Mouse (Mus musculus) cerebellum, postnatal 25 days (tissue): ENCODE data around the gene Matn1.
A peak's percentile ranks its signal among the peaks of the same experiment; 100 is the strongest.

Experiments
- DNase-seq, 2 experiments: peaks; one replicate each; pipeline ENCODE4 v3.0.0; 2021; ENCODE audit warnings: mixed read lengths in 2 of 2

The Matn1 gene

DNA sequence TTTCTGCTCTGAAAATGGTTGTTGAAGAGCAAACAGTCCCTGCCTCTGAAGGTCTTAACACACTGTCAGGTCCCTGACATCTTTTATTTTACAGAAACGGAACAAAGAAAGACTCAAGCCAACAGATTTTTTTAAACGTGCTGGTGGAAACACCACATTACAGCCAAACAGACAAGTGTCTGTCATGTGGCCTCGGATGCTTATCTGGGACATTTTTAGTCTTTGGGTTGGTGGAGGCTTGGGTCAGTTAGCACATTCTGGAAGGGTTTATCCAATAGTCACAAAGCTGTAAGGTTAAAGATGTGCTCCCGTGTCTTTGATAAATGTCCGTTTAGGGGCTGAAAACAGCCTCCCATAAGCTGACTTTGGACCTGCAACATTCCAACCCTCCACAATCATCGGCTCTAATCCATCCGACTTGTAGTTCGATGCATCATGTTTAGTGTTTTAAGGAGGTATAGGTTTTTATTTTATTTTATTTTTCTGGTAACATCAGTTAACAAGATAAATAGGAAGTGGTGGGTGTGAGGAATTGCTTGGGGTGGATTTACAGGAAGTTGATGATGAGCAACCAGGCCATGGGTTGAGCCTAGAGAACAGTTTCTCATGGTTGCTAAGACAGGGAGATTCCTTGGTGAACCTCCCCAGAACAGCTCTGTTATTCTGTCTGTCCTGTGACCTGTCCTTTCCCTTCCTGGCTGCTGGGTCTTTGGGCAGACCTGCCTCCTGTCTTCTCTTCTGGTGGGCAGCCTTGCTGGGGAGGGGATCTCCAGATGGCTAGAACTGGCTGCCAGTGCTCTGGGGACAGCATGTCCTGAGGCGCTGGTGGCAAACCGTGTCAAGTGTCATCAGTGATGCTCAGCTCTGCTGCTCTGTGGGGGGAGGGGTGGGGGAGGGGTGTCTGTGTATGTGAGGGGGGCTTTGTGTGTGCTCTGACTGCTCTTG lies 25.1 kb upstream of the Matn1 start:
- DNase-seq: no peak

DNA sequence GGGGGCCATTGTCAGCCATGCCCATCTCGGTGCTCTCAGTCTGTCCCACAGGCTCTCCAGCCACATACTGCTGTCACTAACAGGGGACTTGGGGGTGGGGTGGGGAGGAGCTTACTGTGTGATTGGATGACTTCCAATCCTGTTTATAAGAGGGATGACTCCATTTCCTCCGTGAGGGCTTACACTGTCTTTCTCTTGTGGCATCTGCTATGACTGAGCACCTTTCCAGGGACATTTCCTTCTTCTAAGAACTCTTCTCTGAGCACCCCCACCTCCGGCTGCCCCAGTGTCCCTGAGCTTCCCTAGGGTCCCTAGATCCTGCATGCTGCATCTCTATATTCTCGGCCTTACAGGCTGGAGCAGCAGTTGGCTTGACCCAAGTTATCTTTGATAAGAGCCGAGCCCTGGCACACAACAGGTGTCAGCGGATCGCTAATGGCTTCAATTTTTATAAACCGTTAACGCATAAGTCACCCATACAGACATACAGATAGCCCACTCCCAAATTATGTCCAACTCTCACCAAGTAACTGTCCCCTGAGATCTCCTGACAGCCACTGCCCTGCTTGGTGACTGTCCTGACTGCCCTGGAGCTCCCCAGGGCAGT lies 24.3 kb upstream of the Matn1 start:
- DNase-seq: no peak

DNA sequence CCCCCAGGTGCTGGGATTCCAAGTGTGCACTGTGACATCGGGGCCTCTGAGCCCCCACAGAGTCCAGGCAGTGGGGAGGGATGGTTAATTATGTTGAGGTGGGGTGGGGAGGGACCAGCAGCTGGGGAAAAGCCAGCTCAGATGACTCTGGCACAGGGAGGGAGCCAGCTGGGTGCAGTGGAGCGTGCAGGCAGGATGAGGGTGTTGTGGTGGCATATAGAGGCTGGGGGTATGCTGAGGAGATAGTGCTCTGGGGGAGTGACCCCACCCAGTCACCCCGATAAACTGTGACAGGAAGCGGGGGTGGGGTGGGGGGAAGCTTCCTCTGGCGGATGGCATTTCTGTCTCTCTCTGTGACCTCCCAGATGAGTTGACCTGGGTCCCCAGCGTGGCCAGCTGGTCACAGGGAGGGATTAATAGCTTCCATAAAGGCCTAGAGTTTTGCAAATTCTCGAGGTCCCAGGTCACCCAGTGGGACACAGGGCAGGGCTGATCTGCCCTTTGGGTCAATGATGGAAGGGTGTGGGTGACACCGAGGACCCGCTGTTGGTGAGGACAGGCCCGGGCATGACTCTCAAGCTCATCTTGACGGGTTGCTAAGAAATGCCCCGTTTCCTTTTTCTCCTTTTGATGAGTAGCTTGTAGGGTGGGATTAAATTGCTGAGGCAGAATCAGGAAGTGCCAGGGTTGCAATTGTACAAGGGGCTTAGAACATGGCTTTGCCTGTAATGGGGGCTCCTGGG lies 23.1 kb upstream of the Matn1 start:
- no peak for DNase-seq

DNA sequence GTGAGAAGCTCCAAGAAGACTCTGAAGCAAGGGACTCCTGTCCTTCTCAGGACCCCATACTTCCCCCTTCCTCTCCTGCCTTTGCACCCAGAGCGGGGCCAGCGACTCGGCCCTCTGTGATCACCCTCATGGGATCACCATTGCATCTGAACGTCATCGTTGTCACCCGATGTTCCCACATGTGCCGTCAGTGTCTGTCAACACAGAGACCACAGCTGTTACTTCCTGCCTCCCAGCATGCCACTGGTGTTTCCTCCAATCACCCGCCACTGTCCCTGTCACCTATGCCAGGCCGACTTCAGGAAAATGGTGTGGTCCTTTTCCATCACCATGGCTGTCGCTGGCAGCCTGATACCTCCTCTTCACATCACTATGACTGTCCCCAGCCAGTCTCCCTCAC lies 22.2 kb upstream of the Matn1 start:
- DNase-seq: no peak

DNA sequence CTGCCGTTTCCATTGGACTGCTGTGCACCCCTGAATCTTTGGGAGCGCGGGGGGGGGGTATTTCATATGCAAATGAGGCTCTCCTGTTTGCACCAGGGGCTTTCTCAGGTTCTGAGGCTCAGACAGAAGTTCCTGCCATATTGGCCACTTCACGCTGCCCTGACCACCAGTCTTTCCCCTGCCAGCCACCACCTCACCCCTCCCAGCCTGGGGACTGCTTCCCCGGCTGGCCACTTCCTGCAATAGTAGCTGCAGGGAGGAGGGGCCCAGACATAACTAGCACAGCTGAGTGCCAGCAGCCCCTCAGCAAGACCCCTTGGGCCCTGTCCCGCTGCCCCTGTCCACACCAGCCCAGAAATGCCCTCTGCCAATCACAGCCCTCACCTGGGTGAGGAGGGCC lies 17.9 kb upstream of the Matn1 start:
- DNase-seq: no peak

DNA sequence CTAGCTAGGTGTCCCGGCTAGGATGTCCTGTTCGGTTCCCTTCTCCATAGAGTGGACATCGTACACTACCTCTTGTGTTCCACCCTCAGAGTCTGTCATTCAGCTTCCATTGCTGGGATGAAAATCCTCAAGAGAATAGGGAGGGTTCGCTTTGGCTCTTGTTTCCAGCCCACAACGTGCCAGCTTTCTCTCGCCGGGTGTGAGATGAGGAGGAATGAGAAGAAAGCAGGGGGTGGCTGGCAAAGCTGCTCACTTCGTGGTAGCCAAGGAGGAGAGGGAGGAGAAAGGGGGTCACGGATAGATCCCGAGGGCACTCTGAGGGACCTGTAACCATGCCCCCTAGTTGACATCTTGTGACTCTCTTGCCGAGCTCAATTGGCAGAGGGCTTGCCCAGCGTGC lies 16.4 kb upstream of the Matn1 start:
- no peak for DNase-seq

DNA sequence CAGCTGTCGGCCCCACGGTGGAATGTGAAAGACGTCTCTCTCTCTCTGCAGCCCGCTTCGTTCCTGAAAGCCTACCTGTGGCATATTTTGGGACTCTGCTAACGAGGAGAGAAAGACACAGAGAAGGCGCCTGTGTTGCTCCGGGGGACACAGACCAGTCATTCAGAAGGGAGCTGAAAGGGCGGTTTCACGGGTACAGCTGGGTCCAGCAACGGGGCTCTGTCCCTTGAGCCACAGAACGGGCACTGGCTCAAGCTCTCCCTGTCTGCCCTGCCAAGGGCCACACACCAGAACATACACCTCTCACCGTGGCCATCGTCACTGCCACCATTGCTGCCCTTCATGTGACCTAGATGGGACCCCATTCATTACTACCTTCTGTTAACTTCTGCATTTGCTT lies 1.5 kb upstream of the Matn1 start:
- no peak for DNase-seq

DNA sequence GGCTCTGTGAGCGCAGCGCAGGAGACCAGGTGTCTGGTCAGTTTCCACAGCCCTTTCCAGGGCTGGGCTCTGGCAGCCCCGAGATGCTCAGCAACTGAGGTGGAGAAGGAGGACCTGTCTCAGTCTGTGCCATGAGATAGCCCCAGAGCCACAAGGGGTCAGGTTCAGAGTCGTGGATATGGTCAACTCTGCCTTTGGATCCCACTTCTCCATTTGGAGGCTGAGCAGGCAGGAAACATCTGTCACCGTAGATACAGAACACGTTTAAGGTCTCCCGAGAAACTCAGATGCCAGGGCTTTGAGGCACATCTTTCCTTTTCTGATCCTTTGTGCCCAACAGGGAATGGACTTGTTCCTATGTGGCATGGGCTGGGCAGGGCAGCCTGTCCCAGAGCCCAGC lies 594 bp downstream of the Matn1 start:
- DNase-seq: no peak

DNA sequence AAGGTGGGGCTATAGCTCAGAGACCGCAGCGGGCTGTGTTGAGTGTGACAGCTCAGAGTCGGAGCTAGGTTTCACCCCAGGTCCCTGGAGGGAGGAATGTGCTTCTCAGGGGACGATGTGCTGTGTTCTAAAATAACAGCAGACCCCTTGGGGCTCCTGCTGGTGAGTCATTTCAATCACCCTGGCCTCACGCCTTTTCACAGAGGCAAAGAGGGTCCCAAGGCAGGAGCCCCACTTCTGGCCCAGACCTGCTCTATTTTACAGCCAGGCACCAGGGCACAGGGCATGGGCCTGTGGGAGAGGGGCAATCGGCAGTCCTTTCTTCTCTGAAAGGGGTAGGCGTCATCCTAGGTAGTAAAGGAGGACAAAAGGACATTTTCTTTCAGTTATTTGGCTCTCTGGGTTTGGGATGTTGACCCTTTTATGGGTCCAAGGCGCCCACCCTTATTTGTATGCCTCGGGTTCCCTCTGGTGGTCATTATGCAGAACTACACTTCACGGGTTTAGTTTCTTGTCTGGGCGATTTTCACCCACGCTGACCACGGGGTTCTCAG lies 3.0 kb downstream of the Matn1 start:
- peak; percentile 37 to 40 for DNase-seq

DNA sequence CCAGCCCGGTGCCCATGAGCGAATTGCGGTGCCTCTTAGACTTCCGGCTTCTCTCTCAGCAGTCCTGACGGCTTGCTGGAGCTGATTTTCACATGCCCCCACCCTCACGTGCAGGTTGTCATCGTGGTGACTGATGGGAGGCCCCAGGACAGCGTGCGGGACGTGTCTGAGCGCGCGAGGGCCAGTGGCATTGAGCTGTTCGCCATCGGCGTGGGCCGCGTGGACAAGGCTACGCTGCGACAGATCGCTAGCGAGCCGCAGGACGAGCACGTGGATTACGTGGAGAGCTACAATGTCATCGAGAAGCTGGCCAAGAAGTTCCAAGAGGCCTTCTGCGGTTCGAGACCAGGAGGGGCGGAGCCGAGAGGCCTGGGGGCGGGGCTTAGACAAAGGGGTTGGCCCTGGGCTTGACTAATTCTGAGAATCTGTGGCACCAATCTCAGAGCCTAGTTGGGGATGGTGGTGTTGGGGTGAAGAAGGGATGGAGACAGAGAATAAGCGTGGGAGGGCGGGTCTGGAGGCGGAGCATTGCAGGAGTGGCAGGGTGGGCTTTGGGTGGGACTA lies 5.7 kb downstream of the Matn1 start:
- no peak for DNase-seq

DNA sequence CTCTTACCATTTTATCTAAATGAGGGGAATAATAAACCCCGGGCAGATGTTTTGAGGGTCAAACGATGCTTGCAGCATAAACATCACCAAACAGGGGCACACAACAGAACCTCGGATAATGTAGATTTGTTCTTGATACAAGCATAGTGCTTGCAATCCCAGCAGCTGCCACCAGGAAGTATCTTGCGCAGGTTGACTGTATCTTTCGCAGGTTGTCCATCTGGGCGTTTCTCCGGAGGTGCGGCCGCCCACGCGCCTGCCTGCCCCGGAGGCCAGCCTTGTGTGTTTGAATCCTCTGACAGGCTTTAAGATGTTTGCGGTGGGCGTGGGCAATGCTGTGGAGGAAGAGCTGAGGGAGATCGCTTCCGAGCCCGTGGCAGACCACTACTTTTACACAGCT lies 8.3 kb downstream of the Matn1 start:
- DNase-seq: peak; percentile 60 to 79

DNA sequence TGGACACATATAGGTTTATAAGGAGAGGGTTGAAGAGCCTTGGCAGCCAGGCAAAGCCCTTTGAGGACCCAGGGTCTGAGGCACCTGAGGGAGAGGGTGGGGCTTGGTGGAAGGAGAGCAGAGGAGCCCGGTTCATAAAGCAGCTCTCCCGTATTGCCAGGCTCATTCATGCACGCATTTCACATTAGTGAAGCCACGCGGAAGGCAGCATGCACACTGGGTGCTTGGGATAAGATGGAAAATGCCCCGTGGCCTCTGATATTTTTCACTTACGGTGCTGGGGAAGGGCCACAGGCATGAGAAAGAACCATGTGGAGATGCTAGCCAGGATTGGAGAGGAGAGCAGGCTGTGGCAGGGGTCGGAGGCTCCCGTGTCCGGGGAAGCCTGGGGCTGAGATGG lies 13.0 kb downstream of the Matn1 start:
- no peak for DNase-seq

DNA sequence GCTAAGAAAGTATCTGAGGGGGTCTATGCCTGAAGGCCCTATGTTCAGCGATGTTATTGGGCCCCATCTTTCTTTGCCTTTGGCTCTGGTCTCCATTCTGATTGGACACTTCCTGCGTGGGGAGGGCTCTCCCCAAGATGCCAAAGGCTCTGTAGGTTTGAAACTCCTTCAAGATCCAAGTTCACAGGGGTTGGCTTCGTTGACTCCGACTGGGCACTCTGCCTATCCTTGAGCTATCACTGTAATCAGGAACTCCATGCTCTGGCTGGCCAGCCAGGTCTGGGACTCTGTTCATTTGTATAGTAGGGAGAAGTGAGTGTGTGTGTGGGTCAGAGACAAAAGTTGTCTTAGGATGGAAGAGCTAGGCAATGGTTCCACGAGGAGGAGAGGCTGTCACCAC lies 14.6 kb downstream of the Matn1 start:
- no peak for DNase-seq

DNA sequence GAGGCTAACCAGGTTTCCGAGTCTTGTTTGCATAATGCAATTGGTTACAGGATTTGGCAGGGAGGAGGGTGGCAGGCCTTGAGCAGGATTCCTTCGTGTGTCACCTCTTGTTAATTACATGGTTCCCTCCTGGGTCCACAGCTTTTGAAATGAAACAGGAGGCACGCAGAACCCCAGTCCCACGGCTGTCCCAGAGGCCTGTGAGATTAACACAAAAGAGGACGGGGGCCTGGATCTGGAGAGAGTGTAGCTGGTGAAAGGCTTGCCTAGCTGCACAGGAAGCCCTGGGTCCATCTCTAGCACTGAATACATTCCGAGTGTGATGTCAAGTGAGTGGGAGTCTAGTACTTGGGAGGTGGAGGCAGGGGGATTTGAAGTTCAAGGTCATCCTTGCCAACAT lies 15.5 kb downstream of the Matn1 start:
- no peak for DNase-seq

DNA sequence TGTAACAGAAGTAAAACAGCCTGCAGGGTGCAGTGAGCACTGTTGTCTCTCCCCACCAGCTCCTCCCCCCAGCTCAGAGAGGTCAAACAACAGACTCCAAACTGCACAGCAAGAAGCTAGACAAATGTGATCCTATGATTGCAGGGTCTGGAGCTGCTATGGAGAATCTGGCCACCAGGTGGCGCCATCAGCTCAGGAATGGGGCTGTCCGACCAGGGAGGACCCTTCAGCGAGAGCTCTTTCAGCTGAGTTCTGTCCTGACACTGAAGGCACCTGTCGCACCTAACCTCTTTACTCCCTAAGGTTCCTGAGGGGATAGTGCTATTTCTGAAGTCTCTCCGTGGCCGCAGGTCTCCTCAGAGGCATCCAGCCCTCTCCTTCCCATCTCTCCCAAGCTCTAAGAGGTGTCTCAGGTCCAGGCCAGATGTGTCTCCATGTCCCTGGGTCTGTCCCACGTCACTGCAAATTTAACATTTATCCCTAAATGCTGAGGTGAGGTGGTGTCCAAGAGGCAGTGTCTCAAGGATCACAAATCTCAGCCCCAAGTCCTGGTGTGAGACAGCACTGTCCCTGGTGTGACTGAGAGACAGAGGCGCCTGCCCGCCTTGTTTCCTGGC lies 16.0 kb downstream of the Matn1 start:
- DNase-seq: peak; percentile 96

DNA sequence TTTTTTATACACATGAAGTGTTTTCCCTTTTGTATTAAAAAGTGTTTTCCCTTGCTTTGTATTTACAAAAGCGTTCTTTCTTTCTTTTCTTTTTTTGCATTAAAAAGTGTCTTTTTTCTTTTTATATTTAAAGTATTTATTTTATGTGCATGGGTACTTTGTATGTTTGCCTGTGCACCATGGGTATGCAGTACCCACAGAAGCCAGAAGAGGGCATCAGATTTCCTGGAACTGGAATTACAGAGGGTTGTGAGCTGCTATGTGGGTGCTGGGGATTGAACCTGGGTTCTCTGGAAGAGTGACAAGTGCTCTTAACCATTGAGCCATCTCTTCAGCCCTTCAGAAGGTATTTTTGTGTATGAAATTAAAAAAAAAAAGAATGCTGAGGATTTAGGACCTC lies 27.1 kb downstream of the Matn1 start:
- no peak for DNase-seq

DNA sequence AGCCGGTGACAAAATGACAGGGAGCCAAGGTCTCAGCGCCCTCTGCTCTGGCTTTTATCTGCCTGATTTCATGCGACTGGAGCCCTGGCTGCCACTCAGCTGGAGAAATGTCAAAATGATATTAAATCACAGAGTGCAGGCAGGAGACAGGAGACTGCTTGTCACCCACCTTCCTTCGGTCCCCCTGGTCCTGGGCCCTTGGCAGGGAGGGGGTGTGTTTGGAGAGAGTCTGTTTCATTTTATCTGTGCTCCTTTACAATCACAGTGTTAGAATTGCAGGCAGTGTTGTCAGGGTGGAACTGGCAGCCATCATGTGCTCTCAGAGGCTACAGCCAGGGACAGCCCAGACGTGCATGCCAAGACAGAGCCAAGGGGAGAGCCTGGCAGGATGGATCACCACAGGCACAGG lies 28.2 kb downstream of the Matn1 start:
- DNase-seq: peak; percentile 56 to 60

DNA sequence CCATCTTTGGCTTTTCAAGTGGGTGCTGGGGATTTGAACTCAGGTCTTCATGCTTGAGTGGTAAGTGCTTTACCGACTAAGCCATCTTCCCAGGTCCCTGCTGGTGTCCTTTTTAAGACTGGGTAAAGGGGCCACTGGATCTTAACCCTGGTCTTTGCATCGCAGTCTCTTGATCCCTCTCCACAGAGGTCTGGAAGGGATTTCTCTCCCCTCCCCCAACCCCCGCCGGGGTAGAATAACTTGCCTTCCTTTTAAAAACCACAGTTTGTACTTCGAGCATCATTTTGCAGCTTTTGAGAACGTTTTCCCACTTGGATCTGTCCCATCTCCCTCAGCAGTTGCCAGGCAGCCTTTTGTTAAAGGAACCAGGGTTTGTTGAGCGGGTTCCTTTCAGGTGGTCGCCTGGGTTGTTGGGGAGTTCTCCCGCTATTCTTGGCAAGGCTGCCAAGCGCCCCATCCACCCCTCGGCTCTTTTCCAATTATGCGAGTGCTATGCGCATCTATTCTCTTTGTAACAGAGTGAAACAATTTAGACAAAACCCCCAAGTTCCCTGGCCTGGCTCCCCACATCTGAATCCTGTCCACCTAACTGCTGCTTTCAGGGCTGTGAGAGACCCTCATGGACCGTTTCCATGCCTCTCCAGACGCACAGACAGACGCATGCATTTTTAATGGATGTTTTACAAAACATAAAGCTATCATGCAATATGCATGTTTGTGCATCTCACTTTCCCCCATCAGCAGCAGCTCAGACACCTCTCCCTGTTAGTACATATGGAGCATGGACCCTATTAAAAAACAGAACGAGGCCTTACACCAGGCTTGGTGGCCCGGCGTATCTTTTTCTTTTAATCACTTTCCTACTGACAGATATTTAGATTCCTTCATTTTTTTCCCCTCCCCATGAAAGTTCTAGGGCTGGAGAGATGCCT lies 29.4 kb downstream of the Matn1 start:
- no peak for DNase-seq

DNA sequence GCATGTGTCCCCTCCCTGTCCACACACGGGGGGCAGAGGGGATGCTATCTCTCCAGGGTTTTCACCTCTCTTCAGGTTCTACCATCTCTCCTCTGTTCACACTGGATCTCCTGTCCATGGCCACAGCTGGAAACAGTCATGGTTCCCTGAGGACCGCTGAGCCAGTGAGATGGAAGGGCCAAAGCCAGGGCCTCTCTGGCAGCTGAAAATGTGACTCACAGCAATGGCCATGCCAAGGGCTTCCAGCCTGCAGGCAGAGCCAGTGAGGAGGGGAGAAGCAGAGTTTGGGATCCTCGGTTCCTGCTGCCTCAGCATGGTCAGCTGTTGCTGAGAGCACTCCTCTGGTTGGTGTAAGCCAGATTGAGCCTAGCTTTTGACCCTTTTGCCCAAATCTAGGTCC lies 34.8 kb downstream of the Matn1 start:
- DNase-seq: no peak

DNA sequence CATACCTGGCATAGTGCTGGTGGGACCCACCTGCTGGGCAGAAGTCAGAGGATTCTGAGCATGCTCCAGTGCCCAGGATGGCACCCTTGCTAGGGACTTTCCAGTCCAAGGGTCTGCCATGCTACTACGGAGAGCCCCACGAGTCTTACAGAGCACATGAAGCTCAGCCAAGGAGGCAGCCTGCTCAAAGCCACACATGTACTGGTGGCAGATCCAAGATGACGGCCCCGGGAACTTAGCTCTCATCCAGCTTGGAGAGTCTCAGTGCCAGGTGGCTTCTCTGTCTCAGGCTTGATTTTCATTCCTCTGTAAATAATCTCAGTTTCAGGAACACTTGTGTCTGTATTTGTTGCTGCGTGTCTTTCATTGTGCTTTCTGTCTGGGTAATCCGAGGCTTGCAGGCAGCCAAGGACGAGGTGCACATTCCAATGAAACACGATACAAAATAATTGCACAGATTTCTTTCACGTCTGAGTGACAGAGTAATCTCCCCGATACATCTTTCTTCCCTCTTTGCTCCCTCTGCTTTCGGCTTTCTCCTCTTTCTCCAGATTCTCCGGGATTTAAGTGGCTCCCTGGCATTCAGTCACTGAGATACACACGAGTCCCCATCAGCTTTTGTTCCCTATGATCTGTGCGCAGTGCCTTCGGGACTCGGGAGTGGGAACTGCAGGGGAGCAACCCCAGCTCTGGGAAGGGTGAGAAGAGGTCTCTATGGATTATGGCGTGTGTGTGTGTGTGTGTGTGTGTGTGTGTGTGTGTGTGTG lies 40.4 kb downstream of the Matn1 start:
- peak in 1 of 2 experiments; percentile 25 for DNase-seq

DNA sequence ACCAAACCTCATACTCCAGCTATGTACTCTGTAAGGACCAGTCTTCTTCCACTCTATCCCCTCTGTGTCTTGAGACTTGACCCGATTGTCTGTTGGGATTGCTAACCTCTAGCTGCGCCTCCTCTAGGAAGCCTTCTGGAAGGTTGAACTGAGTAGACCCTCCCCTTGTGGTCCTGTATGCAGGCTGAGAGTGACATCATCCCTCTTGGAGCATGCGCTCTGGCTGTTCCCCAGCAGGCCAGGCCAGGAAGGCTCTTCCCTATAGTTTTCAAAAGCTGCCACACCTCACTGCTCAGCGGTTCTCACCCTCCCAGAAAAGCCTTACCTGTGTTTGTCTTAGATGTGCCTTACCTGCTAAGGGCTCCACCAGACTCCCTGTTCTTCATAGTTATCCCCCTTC lies 42.9 kb downstream of the Matn1 start:
- DNase-seq: no peak
